Mouse (Mus musculus) midbrain, embryonic 12.5 days (tissue): ENCODE measurements around the gene Abhd11. TPM values are rescaled to one million over a fixed set of nuclear protein-coding genes. Genes with fewer than 3 reads are reported as not detected.
A peak's percentile ranks its signal among the peaks of the same experiment; 100 is the strongest.
"Not testable (repeated sequence)": the region's sequence is repeated elsewhere in the genome, so short reads cannot be mapped to it uniquely, and the experiment has no call there.

Experiments
- ATAC-seq: fragments of 200-750 bp; cut with Nextera tagmentation; 2 replicates; pipeline ENCODE4 v1.8.0; 2017; ENCODE audit warnings: low read depth, moderate TSS enrichment, moderate library complexity; ENCODE audit not compliant: low FRiP score
- H3K27ac ChIP-seq: fragments of 300-500 bp; sonication (generic); replicated peaks from 2 replicates; pipeline ENCODE4 v1.5.1; 2016; ENCODE audit warnings: mild to moderate bottlenecking
- H3K27me3 ChIP-seq: fragments of 300-500 bp; sonication (generic); 2 replicates; pipeline ENCODE4 v1.6.1; 2016; ENCODE audit warnings: mild to moderate bottlenecking
- H3K36me3 ChIP-seq: fragments of 300-500 bp; sonication (generic); 2 replicates; pipeline ENCODE4 v1.6.1; 2016
- H3K4me1 ChIP-seq: fragments of 300-500 bp; sonication (generic); 2 replicates; pipeline ENCODE4 v1.6.1; 2016
- H3K4me2 ChIP-seq: fragments of 300-500 bp; sonication (generic); replicated peaks from 2 replicates; pipeline ENCODE4 v1.6.1; 2016; ENCODE audit warnings: mild to moderate bottlenecking, moderate library complexity
- H3K4me3 ChIP-seq: fragments of 300-500 bp; sonication (generic); 2 replicates; pipeline ENCODE4 v1.5.1; 2016; ENCODE audit warnings: mild to moderate bottlenecking
- H3K9ac ChIP-seq: fragments of 300-500 bp; sonication (generic); replicated peaks from 2 replicates; pipeline ENCODE4 v1.6.1; 2016; ENCODE audit warnings: mild to moderate bottlenecking, moderate library complexity
- H3K9me3 ChIP-seq: fragments of 300-500 bp; sonication (generic); 2 replicates; pipeline ENCODE4 v1.6.1; 2016; ENCODE audit warnings: mild to moderate bottlenecking
- WGBS: fragments of 180-500 bp; shearing (Covaris S2); methylation state at CpG from one replicate; pipeline ENCODE4 v1.1.7; 2016; 5-methylcytosine and 5-hydroxymethylcytosine counted together
- polyA plus RNA-seq: library from polyadenylated mRNA; unstranded; fragments of >200 nt; fragmentation: Nextera tagmentation; extraction: Ambion mirVana; gene quantifications from 2 replicates; pipeline ENCODE4 v1.2.1, GENCODE M21; 2016

Gene Abhd11
- polyA plus RNA-seq, result 39.1 and 41.4 TPM in 2 replicates

DNA sequence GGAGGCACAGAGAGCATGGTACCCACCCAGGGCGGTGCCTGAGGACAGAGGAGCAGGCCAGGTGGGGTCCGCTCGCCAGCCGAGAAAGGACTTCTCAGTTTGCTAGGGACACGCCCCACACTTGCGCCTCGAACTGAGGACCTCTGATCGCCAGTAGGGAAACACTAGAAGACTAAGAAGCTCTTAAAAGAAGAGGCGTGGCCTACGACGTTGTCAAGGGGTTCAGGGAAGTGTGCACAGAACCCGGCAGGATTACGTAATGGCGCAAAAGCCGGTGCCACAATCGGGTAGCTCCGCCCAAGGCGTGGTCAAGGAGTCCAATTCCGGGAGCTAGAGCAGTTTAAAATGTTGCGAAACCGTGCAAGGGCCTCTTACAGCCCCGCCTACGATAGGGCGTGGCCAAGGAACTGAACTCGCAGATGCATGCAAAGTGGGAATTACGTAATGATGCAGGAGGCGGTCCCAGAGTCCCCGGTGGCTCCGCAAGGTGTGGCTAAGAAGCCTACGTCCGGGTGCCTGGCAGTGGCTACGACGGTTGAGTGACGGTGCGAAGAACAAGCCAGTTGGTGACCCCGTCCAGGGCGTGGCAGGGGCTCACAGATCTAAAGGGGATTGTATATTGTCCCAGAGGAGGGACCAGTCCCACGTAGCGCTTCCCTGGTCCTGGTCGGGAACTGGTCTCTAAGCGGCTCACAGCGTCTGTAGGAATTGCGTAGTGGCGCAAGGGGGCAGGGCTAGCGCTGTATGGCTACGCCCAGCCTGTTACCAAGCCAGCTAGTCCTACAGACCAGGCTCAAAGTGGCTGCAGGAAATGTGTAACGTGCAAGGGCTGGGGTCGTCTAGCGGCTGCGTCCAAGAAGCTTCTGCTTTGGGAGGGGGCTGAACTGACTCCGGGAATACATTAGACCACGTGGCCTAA, at the start of gene Abhd11:
Gene Abhd11, plus strand, starts transcription at position 482 of the 919 bp plus-strand sequence.
- H3K27me3 ChIP-seq, result peaks cover 20% of the 10 kb centered on the region
- no peaks in the 10 kb centered on the region for H3K9me3 ChIP-seq
- H3K9ac ChIP-seq, result peak within 1 kb of the TSS; percentile 66
- peaks cover 33% of the 10 kb centered on the region for H3K4me1 ChIP-seq
- peak within 1 kb of the TSS; percentile 95 for H3K27ac ChIP-seq
- no peaks in the 10 kb centered on the region for H3K36me3 ChIP-seq
- peak; percentile 87 for ATAC-seq
- peak within 1 kb of the TSS; percentile 74 for H3K4me2 ChIP-seq
- under 1% methylated on average over 52 of the region's 52 CpGs for WGBS
- H3K4me3 ChIP-seq, result peak within 1 kb of the TSS; percentile 54

DNA sequence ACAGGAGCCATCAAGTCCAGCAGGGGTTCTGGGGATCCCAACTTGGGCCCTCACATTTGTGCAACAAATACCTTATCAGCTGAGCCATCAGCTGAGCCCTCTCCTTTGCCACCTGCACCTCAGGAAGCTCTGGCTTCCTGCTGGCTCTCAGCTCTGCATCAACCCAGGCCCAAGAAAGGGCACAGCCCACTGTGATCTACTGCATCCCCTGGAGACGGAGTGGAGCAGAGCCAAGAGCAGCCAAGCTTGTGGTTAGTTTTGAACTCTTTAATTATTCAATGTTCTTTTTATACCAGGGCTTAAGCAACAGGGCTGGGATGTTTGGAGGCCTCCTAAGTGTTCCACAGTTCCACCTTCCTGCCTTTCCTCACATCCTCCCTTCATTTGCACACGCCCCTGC, 48.5 kb upstream of the Abhd11 start:
- Histone ChIP-seq H3K4me2 (no peak overlapping the region), H3K27ac (no peak overlapping the region), H3K4me3 (no peak overlapping the region), H3K27me3 (no peaks in the 10 kb centered on the region), H3K36me3 (no peaks in the 10 kb centered on the region), H3K4me1 (no peaks in the 10 kb centered on the region; the same call in 1 of the 2 replicates), H3K9ac (no peak overlapping the region), H3K9me3 (no peaks in the 10 kb centered on the region)
- ATAC-seq, result no peak
- 82% methylated on average over 2 of the region's 2 CpGs for WGBS

DNA sequence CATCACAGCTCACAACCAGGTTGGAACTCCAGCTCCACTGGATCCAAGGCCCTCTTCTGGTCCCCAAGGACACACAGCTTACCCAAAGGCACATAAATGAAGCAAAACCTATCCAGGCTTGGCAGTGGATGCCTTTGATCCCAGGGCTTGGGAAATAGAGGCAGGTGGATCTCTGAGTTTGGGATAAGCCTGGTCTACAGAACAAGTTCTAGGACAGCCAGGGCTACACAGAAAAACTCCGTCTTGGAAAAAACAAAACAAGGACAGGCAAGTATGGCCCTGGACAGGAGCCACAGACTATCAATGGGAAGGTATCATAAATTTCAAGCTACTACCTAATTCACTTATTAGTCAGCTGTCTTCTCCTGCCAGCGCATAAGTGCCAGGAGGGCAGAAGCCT, 47.4 kb upstream of the Abhd11 start:
- Histone ChIP-seq H3K4me1 (peaks cover 6% of the 10 kb centered on the region), H3K4me2 (no peak overlapping the region), H3K36me3 (no peaks in the 10 kb centered on the region), H3K27me3 (peaks cover 9% of the 10 kb centered on the region), H3K9me3 (no peaks in the 10 kb centered on the region), H3K4me3 (no peak overlapping the region), H3K27ac (no peak overlapping the region), H3K9ac (no peak overlapping the region)
- no peak for ATAC-seq
- WGBS, result 82% methylated on average over 2 of the region's 2 CpGs

DNA sequence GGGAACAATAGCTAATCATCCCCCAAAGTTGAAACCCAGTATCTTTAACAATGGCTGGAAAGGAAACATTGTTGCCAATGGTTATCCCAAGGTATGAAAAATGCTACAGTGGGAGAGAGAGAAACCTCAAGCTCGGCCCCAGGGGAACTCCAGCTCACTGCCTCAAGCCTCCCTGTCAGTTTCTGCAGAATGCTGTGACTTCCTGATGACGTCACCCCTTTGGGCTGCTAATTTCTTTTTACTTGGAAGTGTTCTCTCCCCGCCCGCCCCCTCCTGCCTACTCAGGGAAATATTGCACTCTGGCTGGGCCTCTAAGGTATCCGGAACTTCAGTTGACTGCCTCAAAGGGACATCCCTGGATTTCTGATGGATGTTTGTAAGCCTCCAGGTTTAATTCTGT, 45.4 kb upstream of the Abhd11 start:
- Histone ChIP-seq H3K4me2 (no peak overlapping the region), H3K9me3 (no peaks in the 10 kb centered on the region), H3K9ac (no peak overlapping the region), H3K27ac (no peak overlapping the region), H3K36me3 (no peaks in the 10 kb centered on the region), H3K4me3 (no peak overlapping the region), H3K27me3 (peaks cover 19% of the 10 kb centered on the region), H3K4me1 (peaks cover 6% of the 10 kb centered on the region)
- ATAC-seq, result no peak
- 53% methylated on average over 5 of the region's 5 CpGs for WGBS

DNA sequence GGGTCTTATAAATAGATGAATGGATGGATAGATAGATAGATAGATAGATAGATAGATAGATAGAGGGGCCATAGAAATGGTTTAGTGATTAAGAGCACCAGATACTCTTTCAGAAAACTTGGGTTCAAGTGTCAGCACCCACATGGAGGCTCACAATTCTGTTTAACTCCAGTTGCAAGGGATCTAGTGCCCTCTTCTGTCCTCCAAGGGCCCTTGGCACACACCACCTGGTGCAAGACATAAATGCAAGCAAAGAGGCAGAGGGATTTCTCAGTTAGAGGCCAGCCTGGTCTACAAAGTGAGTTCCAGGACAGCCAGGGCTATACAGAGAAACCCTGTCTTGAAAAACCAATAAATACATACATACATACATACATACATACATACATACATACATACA, 44.3 kb upstream of the Abhd11 start:
- not testable (repeated sequence) for H3K27ac ChIP-seq, ATAC-seq, H3K4me3 ChIP-seq, H3K4me1 ChIP-seq, H3K9me3 ChIP-seq, H3K4me2 ChIP-seq, H3K9ac ChIP-seq, H3K36me3 ChIP-seq
- H3K27me3 ChIP-seq, result peaks cover 19% of the 10 kb centered on the region

DNA sequence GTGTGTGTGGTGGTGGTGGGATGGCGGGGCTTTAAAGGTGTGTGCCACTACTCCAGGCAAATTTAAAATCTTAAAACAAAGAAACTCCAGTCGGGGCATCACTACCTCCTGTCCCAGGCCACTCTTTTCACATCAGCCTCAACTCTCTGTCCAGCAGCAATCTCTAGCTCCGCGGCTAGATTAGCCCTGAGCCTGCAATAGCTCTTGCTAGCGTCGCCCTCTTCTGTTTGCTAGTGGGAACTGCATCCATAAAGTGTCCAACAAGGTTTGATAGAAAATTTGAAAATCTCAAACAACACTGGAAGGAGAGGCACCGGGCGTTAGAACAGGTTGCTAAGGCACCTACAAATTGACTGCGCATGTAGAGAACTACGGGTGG, 43.5 kb upstream of the Abhd11 start:
- Histone ChIP-seq H3K9me3 (no peaks in the 10 kb centered on the region), H3K27me3 (peaks cover 19% of the 10 kb centered on the region), H3K36me3 (no peaks in the 10 kb centered on the region), H3K4me3 (peak overlapping the region; percentile 6; the same call in 1 of the 2 replicates), H3K9ac (no peak overlapping the region), H3K27ac (no peak overlapping the region), H3K4me2 (peak overlapping the region; percentile 40), H3K4me1 (peaks cover 6% of the 10 kb centered on the region)
- 4% methylated on average over 10 of the region's 10 CpGs for WGBS
- ATAC-seq, result no peak

DNA sequence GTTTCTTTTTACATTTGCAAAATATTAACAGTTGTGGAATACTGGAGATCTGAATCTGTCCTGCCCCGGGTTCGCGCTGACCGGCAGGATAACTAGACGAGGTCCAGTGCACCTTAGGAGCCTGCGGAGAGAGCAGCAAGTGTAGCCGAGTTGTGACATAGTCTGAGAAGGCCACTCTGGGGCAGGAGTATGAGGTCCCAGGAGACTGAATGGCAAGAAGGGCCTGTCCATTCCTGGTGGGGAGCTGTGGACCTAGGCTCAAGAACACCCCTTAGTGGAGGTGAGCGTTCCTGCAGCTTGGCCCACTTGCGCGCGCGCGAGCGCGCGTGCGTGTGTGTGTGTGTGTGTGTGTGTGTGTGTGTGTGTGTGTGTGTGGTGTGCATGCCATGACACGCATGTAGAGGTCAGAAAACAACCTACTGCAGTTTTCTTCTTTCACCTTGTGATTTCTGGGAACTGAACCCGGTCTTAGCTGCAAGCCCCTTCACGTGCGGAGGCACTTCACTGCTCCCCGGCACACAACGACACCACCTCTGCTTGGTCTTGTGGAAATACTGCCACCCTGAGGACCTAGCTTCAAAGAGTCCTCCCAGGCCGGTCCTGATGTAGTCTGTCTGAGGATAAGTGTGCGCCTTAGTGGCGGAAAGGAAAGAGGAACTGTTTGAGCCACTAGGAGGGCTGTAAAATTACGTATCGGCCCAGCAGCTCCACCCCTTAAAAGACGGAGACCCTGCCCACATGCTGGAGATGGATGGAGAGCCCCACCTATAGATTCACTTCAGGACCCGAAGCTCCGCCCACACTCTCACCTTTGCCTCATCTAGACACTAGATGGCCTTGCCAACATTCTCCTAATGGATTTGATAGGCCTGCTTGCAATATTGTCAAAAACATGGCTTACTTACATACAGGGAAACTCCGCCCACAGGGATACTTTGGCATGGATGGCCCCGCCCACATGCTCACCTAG, 42.8 kb upstream of the Abhd11 start:
- H3K9ac ChIP-seq, result no peak overlapping the region
- H3K4me2 ChIP-seq, result peak overlapping the region; percentile 40
- H3K4me3 ChIP-seq, result peak overlapping the region; percentile 6
- no peak overlapping the region for H3K27ac ChIP-seq
- peaks cover 6% of the 10 kb centered on the region for H3K4me1 ChIP-seq
- no peak for ATAC-seq
- H3K9me3 ChIP-seq, result no peaks in the 10 kb centered on the region
- no peaks in the 10 kb centered on the region for H3K36me3 ChIP-seq
- peaks cover 19% of the 10 kb centered on the region for H3K27me3 ChIP-seq
- 4% methylated on average over 33 of the region's 33 CpGs for WGBS

DNA sequence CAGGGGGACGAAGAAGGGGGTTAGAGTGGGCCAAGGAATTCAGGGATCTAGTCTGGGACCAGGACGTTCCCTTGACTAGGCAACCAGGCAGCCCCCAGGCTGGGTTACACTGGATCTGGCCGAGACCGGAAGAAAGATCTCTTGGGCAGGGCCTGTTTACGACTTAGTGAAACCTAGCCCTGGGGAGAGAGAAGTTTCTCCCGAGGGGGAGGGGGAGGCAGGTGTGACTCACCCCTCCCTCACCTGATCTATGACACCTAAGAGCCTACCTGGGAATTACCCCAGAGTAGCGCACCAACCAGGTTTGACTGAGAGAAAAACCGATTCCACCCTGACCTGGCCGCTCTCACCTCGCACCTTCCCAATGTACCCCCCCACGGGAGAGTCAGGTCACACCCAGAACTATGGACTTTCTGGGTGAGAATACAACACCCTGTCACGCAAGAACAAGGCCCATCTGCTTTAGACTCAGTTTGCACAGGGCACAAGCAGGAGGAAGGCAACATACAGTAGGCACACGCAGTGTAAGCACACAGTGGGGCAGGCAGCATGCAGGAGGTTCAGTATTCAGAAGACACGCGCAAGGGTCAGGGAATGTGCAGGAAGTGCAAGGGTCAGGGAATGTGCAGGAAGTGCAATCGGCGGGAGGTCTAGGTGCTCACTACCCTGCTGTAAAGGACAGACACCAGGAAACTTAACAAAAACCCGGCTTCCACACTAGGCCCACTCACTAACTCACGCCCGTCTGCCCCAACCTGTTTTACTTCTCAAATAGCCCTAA, 41.6 kb upstream of the Abhd11 start:
- ATAC-seq, result no peak
- no peaks in the 10 kb centered on the region for H3K9me3 ChIP-seq
- peaks cover 6% of the 10 kb centered on the region for H3K4me1 ChIP-seq
- H3K27me3 ChIP-seq, result peaks cover 19% of the 10 kb centered on the region
- H3K4me3 ChIP-seq, result no peak overlapping the region
- WGBS, result 77% methylated on average over 20 of the region's 20 CpGs
- no peak overlapping the region for H3K9ac ChIP-seq
- no peak overlapping the region for H3K4me2 ChIP-seq
- H3K27ac ChIP-seq, result no peak overlapping the region
- H3K36me3 ChIP-seq, result no peaks in the 10 kb centered on the region

DNA sequence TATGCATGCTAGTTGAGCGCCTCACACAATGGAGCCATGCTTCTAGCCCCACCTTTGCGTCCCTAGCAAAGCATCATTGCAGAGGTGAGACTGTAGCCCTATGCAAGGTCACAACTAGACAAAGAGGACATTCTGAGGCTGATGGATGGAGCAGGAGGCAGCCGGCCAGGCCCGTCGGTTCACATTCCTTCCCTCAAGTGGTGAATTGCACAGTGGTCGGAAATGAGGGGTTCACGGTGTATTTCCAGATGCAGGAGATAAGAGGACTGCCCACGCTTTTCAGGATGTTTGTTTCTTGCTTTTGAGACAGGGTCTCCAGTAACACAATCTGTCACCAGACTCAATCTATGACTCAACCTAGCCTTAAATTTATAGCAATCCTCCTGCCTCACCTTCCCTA, 38.3 kb upstream of the Abhd11 start:
- WGBS, result 88% methylated on average over 8 of the region's 8 CpGs
- H3K27ac ChIP-seq, result no peak overlapping the region
- no peak overlapping the region for H3K4me3 ChIP-seq
- no peak overlapping the region for H3K9ac ChIP-seq
- H3K36me3 ChIP-seq, result no peaks in the 10 kb centered on the region
- peaks cover 6% of the 10 kb centered on the region; the same call in 1 of the 2 replicates for H3K4me1 ChIP-seq
- no peak for ATAC-seq
- peaks cover 19% of the 10 kb centered on the region for H3K27me3 ChIP-seq
- H3K9me3 ChIP-seq, result no peaks in the 10 kb centered on the region
- no peak overlapping the region for H3K4me2 ChIP-seq

DNA sequence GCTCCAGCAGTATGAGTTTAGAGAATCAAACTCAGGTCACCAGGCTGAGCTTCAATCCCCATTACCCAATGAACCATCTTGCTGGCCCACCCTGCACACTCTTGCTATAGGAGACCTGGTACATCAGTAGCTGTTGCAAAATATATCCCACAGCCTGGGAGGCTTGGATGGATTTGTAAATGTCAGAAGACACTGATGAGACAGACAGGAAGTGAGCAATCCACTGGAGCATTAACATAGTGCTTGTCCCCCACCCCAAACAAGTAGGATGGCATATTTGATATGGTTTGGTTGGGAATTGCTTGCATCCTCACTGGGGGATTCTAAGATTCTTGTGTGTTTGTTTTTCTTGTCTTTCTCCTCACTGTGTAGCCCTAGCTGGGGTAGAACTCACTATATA, 35.9 kb upstream of the Abhd11 start:
- no peak overlapping the region for H3K9ac ChIP-seq
- no peaks in the 10 kb centered on the region for H3K9me3 ChIP-seq
- H3K27me3 ChIP-seq, result no peaks in the 10 kb centered on the region
- no peak overlapping the region for H3K27ac ChIP-seq
- H3K36me3 ChIP-seq, result no peaks in the 10 kb centered on the region
- no peak overlapping the region for H3K4me3 ChIP-seq
- no peak overlapping the region for H3K4me2 ChIP-seq
- H3K4me1 ChIP-seq, result no peaks in the 10 kb centered on the region
- no peak for ATAC-seq

DNA sequence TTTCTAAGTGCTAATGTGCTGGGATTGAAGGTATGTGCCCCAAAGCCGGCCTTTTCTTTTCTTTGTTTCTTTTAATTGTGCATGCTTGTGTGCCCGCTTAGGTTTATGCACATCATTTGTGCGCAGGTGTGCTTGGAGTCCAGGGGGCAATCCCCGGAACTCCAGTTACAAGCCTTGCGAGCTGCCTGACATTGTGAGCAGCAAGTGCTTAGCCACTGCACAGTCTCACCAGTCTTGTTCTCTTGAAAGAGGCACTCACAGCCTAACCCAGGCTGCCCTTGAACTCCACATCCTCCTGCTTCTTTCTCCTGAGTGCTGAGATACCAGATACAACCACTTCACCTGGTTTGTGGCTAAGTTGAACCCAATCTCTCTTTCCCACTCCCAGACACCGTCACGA, 35.4 kb upstream of the Abhd11 start:
- no peaks in the 10 kb centered on the region for H3K4me1 ChIP-seq
- 83% methylated on average over 7 of the region's 7 CpGs for WGBS
- H3K4me2 ChIP-seq, result no peak overlapping the region
- no peak overlapping the region for H3K27ac ChIP-seq
- no peaks in the 10 kb centered on the region for H3K36me3 ChIP-seq
- H3K4me3 ChIP-seq, result no peak overlapping the region
- no peaks in the 10 kb centered on the region for H3K9me3 ChIP-seq
- no peak overlapping the region for H3K9ac ChIP-seq
- no peak for ATAC-seq
- no peaks in the 10 kb centered on the region for H3K27me3 ChIP-seq
